Mouse (Mus musculus) yolk sac, embryonic 10.5 days (tissue): ENCODE measurements around the gene Got1.

Source experiments
- DNase-seq: peaks from one replicate; pipeline ENCODE4 v3.0.0-alpha.2; 2017; ENCODE audit warnings: low spot score

Got1 gene

DNA sequence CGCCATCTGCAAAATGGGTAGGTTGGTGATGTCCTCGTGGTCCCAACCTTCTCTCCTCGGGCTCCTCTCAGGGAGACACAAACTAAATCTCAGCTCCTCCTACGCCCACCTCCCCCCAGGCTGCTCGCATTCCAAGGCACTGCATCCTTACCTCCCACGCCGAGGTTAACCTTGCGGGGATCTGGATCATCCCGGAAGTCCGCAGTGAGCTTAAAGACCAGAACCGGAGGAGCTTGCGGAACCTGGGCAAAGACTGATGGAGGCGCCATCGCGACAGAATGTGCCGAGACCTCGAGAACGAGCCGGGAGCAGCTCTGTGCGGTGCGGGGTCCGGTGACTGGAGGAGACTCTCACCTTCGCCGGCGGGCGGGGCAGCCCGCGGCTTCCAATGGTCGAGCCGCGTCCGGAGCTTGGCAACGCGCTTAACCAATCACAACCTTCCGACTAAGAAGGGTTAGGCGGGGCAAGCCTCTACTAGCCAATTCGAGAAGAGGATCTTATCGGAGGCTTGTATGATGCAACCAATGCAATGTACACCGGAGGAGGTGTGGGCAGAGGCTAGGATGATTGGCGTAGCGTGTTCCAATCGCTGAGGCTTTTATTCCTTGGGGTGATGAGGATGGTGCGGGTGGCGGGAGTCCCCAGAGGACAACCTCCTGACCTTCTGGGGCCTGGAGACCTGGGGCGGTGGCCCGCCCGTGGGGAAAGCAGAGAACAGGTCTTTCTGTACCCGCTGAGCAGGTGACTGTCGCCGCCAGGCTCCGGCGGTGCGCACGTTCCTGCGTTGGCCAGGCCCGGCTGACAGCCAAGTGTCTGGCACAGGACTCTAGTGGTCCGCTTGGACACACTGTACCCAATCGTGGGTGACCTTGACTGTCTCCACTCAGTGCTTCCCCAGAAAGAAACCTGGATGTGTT is at the start of gene Got1:
Gene Got1 (minus strand): TSS at position 419 of the 917 bp plus-strand sequence.
- peak; percentile 95 for DNase-seq

DNA sequence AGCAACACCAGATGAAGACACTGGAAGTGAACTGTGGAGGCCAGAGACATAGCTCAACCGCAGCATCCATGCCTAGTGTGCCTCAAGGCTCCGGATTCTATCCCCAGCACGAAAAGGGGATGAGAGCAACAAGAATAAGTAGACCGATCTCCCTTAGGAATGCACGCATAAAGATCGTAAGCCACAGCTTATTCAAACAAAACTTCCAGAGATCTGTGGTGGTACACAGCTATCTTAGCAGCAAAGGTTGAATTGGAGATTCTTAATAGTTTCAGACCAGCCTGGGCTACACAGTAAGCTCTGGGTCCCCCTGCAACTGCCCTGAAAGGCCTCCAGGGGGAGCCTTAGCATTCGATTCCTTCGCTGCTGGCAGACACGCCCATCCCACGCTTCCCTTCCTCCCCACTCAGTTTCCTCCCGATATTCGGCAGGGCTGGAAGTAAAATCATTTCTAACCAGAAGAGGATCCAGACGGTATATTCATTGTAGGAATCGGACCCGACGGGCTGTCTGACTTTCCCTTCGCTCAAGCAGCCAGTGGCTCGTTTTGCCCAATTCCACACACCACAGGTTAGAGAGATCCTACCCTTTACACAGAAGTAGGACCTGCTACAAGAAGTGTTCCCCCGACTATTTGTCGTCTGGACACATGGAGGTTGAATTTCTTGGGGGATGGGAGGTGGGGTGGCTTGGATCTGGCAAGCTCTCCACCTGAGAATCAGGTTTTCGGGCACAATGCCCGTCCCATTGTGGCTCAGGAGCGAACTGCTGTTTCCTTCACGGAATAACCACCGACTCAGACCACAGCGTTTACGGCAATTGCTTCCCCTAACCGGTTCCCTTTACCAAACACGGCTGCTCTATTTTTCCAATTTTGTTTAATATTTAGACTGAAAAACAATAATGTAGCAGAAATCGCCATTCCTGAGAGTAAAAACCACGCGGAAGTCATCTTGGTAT is 46.7 kb upstream of the Got1 start:
- DNase-seq, result peak; percentile 48

DNA sequence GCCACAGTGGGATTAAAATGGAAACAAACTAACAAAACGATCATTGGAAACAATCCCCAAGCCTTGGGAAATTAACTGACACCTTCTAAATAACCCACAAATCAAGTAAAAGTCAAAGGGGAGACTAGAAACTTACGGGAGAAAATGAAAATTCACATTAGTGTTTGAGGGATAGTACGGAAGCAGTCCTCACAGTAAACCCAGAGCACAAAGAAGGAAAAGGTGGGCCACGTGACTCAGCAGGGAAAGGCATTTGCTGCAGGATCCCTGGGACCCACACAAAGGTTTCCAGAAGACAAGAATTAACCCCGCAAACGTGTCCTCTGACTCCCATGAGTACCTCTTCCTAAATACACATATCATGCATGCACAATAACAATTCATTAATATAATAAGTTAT is 44.7 kb upstream of the Got1 start:
- DNase-seq, result no peak

DNA sequence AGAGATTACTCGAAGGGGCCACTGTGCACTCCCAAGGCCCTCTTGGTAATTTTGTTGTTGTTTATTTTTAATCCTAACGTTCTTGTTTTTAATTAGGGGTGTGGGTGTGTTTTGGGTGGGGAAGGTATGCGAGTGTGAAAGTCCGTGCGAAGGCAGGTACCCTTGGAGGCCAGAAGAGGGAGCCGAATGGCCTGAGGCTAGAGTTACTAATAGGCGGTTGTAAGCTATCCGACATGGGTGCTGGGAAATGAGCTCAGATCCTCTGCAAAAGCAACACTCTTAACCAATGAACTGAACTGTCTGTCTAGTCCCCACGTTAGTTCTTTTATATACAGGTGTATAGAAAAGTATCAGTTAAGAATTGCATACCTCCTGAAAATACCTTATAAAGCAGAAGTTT is 43.9 kb upstream of the Got1 start:
- no peak for DNase-seq

DNA sequence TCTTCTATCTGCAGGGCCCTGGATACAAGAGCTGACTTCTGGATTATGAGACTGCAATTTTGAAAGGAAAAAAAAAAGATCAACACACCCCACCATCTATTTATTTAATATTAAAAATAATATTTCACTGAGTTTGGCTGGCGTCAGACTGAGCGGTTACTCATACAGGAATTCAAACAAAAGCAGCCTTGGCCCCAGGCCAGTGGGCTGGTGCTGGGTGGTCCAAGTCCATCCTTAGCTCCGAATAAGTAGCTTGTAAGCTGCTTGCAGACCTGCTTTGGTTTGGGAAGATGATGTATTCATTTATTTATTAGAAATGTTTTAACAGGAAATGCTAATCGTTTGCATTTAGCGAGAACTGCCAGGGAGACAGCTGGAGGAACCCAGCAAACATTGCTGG is 38.8 kb upstream of the Got1 start:
- DNase-seq, result no peak

DNA sequence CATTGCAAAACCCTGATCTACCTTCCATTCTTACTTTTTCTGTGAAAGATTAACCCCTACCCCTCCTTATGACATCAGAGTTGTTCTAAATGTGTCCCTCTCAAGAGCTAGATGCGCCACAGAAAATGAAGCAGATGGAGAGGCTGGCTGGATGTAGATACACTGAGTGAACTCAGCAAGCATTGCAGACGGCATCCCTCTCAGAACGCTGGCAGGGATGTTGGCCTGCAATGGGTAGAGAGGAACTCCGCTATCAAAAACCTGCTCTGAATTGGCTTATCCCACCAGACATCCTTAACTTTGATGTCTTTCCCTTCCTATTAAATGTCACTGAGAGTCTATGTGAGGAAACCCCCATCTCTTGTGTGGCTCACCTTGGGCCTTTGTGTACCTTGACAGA is 37.4 kb upstream of the Got1 start:
- no peak for DNase-seq

DNA sequence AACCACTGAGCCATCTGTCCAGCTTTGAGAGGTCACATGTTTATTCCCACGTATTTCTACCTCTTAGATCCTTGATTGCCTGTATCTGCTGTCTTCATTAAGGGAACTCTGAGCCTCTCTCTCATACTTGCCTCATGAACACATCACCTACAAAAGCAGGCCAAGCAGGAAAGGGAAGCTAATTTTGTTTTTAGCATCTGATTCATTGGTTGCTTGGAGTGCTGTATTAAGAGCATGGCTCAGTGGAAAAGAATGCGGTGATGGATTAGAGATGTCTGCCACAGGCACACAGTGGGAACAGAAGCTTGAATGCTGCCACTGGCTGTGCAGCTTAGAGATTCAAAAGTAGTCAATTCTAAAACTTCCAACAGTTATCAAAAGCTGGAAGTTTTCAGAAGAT is 35.8 kb upstream of the Got1 start:
- no peak for DNase-seq

DNA sequence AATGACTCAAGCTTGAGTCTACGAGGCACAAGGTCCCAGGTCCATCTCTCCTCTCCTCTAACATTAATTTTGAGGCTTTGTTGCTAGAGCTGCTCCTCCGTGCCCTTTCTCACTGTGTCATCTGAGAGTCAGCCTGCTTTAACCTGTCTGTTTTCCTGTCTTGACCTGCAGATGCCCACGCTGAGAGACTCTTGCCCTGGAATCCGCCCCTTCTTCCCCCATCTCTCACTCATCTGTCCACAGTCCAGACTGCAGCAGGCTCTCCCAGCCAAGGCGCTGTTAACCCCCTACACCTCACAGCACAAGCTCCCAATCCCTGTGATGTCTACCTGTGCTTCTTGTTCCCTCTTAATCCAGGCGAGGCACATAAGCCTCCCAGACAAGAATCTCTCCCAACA is 27.1 kb upstream of the Got1 start:
- DNase-seq, result no peak

DNA sequence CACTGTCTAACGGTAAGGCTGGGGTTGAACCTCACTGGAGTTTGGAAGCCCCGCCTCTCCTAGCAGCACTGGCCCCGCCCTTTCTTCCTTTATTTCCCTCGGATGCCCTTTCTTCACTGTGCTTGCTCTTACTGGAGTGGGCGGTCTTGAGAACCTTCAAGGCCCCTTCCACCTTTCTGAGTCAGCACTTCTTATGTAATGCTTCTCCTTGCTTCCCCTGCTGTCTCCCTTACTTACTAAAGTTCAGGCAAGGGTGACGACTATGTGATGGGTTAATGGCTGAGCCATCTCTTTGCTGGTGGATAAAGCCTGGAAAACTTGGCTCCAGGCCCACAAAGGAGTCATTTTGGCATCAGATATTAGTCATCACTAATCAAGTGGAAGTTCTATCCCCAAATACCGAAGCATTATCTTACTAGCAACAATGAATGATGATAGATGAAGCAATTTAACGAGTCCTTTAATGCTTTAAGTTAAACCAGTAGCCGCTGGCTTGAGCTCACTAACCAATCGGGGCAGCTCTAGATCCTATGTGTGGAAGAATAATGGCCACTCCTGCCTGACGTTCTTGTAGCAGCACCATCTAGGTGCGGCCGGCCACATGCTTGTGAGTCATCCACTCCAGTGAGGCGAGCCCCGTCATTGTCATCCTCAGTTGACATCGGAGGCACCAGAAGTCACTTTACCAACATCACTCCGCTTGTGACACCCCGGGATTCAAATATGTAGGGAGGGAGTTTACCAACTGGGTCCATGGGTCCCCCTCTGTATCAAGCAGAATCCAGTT is 26.5 kb upstream of the Got1 start:
- no peak for DNase-seq

DNA sequence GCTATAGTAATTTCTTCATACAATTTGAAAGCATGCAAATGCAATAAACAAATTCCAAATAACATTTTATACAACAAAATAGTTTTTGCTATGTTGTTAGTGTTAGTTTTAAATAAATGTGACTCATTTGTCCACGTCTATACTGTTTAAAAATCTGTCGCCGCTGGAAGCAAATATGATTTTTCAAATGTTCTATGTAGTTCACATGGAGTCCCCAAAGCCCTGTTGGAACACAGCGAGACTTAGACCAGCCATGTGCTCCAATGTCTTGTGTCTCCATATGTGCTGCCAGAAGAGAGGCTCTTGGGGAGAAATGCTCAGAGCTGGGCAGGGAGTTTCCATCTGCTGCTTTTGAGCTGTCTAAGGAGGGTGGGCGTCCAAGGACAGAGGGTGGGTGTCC is 23.7 kb upstream of the Got1 start:
- DNase-seq, result no peak

DNA sequence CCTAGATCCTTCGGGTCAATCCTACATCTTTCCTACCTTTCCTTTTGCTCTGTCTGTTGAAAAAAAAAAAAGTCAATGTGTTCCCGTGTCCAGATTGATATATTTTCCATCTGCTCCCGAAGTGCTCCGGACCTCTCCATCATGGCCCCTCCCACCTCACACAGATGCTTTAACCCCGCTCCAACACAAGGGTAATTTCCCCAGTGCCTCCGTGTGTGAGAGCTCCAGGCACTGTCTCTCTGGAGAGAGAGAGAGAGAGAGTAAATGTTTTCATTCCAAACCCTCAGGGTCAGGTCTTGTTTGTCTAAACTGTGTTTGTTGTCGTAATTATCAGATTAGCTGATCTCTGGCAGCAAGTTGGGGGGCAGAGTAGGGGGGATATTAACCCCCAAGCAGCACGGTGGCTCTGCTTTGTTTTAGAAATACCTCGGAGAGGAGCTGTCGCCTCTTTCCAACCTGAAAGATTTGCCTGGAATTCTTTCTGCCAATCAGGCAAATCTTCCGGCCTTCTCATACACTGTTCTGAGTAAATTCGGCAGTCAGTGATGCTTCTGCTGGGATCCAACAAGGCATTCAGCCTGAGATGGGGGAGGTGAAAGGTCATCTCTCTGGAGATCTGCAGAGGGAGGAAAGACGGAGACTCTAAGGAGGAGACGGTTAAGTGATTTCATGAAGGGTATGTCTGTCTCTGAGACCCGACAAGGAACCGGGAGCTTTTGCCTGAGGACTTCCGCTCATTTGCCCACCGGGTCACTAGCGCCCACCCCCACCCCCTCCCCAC is 22.1 kb upstream of the Got1 start:
- peak; percentile 62 for DNase-seq

DNA sequence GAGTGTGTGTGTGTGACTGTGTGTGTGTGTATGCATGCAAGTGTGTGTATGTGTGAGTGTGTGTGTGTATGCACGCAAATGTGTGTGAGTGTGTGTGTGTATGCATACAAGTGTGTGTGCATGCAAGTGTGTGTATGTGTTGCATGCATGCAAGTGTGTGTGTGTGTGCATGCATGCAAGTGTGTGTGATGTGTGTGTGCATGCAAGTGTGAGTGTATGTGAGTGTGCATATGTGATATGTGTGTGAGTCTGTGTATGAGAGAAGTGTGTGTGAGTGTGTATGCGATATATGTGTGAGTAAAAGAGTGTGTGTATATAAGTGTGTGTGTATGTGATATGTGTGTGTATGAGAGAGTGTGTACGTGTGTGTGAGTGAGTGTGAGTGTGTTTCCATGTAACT is 11.0 kb upstream of the Got1 start:
- DNase-seq, result no peak

DNA sequence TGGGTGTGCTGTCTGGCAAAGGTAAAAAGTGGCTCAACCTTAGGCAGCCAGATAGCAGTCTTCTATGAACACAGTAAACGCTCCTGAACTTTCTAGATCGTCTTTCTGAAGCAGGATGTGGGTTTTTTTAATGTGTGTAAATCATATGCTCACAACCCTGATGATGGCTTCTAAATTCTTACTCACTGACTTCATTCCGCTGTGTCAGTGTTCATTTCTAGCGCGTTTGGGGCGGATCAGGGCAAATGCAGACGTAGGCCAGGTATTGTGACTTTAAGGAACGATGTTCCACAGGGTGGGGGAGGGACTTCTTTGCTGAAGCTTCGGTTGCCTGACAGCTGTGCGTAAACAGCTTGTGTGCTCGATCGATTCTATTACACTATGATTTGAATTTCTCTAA is 6.5 kb upstream of the Got1 start:
- no peak for DNase-seq

DNA sequence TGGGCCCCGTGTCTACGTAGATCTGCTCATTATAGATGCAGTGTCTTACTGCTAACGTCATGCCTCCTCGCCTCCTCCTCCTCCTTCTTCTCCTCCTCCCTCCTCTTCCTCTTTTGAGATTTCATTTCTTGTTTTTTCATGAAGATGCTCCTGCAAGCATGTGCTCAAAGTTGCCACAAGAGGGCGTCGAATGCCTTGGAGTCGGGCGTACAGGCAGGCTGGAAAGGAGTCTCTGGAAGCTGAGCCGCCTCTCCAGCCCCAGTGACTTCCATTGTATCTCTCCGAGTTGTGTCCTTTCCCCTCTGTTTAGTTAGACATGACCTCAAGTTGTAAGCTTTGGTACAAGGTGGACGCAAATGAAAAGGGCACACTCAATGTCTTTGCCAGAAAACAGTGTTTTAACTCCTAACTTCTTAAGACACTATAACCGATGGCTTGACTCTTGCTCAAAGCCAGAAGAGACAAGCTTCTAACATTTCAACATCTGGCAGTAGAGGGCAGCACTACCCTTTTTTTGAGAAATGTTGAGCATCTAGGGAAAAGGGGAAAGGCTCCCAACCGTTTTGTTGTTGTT is 5.9 kb upstream of the Got1 start:
- DNase-seq, result peak; percentile 83

DNA sequence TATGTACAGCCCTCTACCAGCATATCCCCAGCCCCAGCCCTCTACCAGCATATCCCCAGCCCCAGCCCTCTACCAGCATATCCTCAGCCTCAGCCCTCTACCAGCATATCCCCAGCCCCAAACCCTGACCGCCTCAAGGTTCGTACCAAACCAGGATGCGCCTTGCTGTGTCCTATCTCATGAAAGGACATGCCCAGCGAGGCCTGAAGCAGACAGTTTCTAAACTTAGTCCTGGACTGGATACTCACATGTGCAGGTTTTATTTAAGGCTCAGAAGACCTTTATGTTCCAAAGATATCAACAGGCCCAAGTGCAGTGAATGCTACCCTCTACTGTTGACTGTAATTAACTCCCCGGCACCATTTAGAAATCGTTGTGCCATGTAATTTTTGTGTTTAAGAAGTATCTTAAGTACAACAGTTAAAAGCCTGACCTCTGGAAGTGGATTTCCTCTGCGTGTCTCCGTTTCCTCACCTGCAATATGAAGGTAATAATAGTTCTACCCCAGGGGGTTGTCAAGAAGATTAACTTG is 3.7 kb upstream of the Got1 start:
- no peak for DNase-seq

DNA sequence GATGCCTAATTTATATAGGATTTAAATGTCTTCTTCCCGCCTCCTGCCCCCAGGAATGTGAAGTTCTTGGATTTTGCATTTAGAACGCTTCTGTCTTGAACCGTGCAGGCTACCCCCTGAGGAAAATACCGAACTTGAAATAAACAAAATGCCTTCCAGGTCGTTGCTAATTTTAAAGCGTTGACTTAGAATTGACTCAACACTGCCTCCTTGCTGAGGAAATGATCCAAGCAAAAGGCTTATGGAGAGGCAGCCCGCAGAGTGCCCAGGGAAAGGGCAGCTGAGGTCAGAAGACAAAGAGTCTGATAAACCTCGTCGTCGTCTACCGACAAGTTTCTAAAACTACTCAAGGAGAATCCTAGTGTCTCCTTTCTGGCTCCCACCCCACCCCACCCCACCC is 2.7 kb upstream of the Got1 start:
- DNase-seq, result no peak

DNA sequence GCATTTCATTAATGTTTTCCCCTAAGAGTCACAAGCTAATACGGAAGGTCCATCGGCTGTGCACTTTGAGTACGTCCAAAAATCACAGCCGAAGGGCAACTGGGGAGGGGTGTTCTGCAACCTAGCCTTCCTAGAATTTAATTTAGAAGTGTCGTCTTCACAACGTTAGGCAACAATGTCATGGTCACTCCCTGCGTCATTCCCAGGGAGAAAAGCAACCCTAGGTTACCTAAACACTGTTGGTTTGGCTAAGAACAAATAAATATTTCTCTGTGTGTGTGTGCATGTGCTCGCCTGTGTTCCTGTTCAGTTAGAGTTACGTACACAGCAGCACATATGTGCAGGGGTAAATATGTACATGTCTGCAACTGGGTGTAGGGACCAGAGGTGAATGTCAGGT is 1.6 kb upstream of the Got1 start:
- DNase-seq, result no peak

DNA sequence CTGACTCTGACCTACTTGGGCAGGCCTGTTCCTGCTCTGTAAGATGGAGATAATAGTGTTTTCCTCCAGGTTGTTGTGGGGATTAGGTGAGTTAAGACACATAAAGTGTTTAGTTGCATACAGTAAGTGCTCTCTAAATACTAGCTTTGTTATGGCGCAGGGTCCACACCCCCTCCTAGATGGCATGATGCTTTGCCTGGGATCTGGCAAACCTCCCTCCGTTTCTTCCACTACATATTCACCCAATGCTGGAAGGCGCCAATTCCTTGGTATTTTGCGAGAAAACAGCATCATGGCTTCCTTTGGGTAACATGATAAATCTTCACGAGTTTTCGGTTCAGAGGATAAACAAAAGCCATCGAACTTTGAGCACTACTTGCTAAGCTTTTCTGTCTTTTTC is 1.2 kb upstream of the Got1 start:
- no peak for DNase-seq

DNA sequence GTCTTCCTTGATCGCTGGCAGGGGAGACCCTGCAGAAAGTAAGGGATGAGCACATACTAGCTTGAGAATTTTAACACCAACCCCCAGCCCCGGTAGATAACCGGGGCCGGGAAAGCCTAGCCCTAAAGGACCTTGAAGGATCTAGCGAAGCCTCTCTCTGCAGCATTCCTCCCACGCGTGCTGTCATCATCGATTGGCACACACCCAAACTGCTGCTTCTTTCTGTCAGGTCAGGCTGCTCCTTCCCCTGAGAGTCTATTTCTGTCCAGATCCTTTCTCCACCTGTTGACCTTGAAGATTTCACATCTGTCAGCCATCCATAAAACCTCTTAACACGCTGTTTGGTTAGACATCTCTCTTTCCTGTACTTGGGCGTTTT is 688 bp upstream of the Got1 start:
- no peak for DNase-seq

DNA sequence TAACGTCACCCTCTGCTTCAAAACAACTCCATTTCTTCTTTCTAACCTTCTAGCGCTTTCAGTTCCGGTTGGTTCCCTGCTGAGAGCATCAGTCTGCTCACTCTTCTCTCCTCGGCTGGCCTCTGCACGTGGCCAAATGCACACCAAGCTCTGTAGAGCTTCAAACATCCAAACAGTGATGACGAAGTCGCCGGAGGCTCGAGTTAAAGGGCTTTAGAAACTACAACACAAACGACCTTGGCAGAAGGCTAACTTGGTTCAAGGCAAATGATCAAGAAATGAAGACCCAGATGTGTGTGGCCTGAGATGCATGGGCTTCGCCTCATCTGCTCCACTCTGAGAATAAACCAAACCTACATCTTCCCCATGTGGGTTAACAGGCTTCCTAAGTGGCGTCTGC is 854 bp downstream of the Got1 start:
- DNase-seq, result peak; percentile 46

DNA sequence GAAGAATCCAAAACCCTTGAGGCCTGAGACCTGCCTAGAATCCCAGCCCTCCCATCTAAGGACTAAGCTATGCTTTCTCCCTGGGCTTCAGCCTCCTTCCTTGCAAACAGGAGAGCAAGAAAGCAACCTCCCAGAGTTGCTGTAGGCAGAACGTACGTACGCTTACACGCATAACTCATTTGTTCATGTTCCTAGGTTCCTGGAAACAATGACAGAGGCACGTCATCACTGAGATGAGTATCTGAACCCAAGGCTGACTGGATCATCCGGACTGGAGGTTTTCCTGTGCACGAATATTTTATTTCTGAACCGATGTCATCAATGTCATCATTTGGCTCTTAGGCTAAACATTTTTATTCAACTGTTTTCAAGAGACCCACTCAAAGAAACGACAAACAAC is 2.4 kb downstream of the Got1 start:
- no peak for DNase-seq
